Mouse (Mus musculus) embryonic facial prominence, embryonic 13.5 days (tissue): Measurements from ENCODE around the gene Katnal1. TPM values are rescaled to one million over a fixed set of nuclear protein-coding genes. Genes with fewer than 3 reads are reported as not detected.

Source experiments
- ATAC-seq: fragments of 200-750 bp; cut with Nextera tagmentation; 2 replicates; pipeline ENCODE4 v1.8.0; 2017; ENCODE audit warnings: low read depth; ENCODE audit not compliant: insufficient number of reproducible peaks, insufficient read depth, low FRiP score, low TSS enrichment
- H3K27ac ChIP-seq: fragments of 300-500 bp; sonication (generic); 2 replicates; pipeline ENCODE4 v1.5.1; 2015; ENCODE audit warnings: moderate library complexity, mild to moderate bottlenecking, inconsistent platforms
- H3K27me3 ChIP-seq: fragments of 300-500 bp; sonication (generic); 2 replicates; pipeline ENCODE4 v1.6.1; 2015; ENCODE audit warnings: mild to moderate bottlenecking, inconsistent platforms
- H3K36me3 ChIP-seq: fragments of 300-500 bp; sonication (generic); 2 replicates; pipeline ENCODE4 v1.6.1; 2015; ENCODE audit warnings: mild to moderate bottlenecking, inconsistent platforms
- H3K4me1 ChIP-seq: fragments of 300-500 bp; sonication (generic); 2 replicates; pipeline ENCODE4 v1.6.1; 2015; ENCODE audit warnings: inconsistent platforms
- H3K4me2 ChIP-seq: fragments of 300-500 bp; sonication (generic); 2 replicates; pipeline ENCODE4 v1.6.1; 2015; ENCODE audit warnings: moderate library complexity, mild to moderate bottlenecking, inconsistent platforms
- H3K4me3 ChIP-seq: fragments of 300-500 bp; sonication (generic); 2 replicates; pipeline ENCODE4 v1.5.1; 2015; ENCODE audit warnings: mild to moderate bottlenecking, inconsistent platforms
- H3K9ac ChIP-seq: fragments of 300-500 bp; sonication (generic); 2 replicates; pipeline ENCODE4 v1.6.1; 2015; ENCODE audit warnings: mild to moderate bottlenecking, inconsistent platforms
- H3K9me3 ChIP-seq: fragments of 300-500 bp; sonication (generic); 2 replicates; pipeline ENCODE4 v1.6.1; 2016; ENCODE audit warnings: inconsistent platforms
- WGBS: fragments of 180-500 bp; shearing (Covaris S2); methylation state at CpG from one replicate; pipeline ENCODE4 v1.1.7; 2015; ENCODE audit warnings: mixed read lengths; 5-methylcytosine and 5-hydroxymethylcytosine counted together
- polyA plus RNA-seq: library from polyadenylated mRNA; unstranded; fragments of >200 nt; fragmentation: Nextera tagmentation; extraction: Ambion mirVana; gene quantifications from 2 replicates; pipeline ENCODE4 v1.2.1, GENCODE M21; 2015

The Katnal1 gene
- polyA plus RNA-seq, 1 experiment from 2014 or later, result 19.4 TPM

- Histone ChIP-seq H3K4me1 (peaks cover 21% of the 10 kb centered on the region), H3K9ac (no peak overlapping the region), H3K27ac (no peak overlapping the region), H3K4me2 (no peak overlapping the region), H3K4me3 (no peak overlapping the region), H3K36me3 (no peaks in the 10 kb centered on the region), H3K9me3 (peaks cover 3% of the 10 kb centered on the region; the same call in 1 of the 2 replicates), H3K27me3 (no peaks in the 10 kb centered on the region)
- no peak for ATAC-seq
- 41% methylated on average over 11 of the region's 11 CpGs for WGBS
Observed at GRCm38 (mm10) chr5:148939948-148940382, 10.8 kb upstream of the Katnal1 start.

GRCm38 (mm10) chr5:148936516-148936951 is 7.4 kb upstream of the Katnal1 start:
- no peak for ATAC-seq
- Histone ChIP-seq H3K9ac (no peak overlapping the region), H3K4me2 (no peak overlapping the region), H3K4me1 (peaks cover 16% of the 10 kb centered on the region), H3K27ac (0 out of 2 replicates have a peak overlapping the region, but pooled peaks have one; percentile 33), H3K27me3 (no peaks in the 10 kb centered on the region), H3K9me3 (no peaks in the 10 kb centered on the region), H3K36me3 (no peaks in the 10 kb centered on the region), H3K4me3 (no peak overlapping the region)
- WGBS, result 65% methylated on average over 3 of the region's 3 CpGs

DNA sequence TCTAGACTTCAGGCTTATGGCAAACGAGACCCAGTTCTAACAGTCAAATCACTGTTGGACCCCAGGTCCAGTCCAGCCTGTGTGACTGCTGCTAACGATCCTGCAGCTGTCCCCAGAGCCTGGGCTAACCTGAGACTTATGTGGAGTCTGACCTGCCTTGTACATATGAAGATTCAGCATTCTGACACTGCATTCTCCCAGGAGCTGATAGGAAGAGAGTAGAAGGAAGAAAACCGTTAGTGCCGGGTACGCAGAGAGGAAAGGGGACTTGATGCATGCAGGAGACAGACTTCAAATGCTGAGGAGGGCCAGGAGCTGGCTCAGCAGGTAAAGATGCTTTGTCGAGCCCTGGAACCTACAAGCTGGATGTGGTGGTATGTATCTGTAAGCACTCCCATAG is 6.8 kb upstream of the Katnal1 start:
- no peak for ATAC-seq
- 81% methylated on average over 6 of the region's 6 CpGs for WGBS
- Histone ChIP-seq H3K36me3 (no peaks in the 10 kb centered on the region), H3K4me2 (no peak overlapping the region), H3K9me3 (no peaks in the 10 kb centered on the region), H3K4me3 (no peak overlapping the region), H3K27me3 (no peaks in the 10 kb centered on the region), H3K27ac (no peak overlapping the region), H3K4me1 (peaks cover 16% of the 10 kb centered on the region), H3K9ac (no peak overlapping the region)

GRCm38 (mm10) chr5:148935071-148935821 is 6.1 kb upstream of the Katnal1 start:
- Histone ChIP-seq H3K9me3 (no peaks in the 10 kb centered on the region), H3K9ac (no peak overlapping the region), H3K4me3 (no peak overlapping the region), H3K27ac (peak overlapping the region; percentile 55; the same call in 1 of the 2 replicates), H3K36me3 (no peaks in the 10 kb centered on the region), H3K4me1 (peaks cover 16% of the 10 kb centered on the region), H3K4me2 (no peak overlapping the region), H3K27me3 (no peaks in the 10 kb centered on the region)
- WGBS, result 26% methylated on average over 7 of the region's 7 CpGs
- ATAC-seq, result no peak

GRCm38 (mm10) chr5:148934457-148934856 is 5.3 kb upstream of the Katnal1 start:
- no peak overlapping the region for H3K4me3 ChIP-seq
- H3K9ac ChIP-seq, result no peak overlapping the region
- H3K9me3 ChIP-seq, result no peaks in the 10 kb centered on the region
- peaks cover 8% of the 10 kb centered on the region for H3K4me1 ChIP-seq
- WGBS, result 54% methylated on average over 6 of the region's 6 CpGs
- H3K36me3 ChIP-seq, result no peaks in the 10 kb centered on the region
- H3K27me3 ChIP-seq, result no peaks in the 10 kb centered on the region
- no peak overlapping the region for H3K4me2 ChIP-seq
- ATAC-seq, result no peak
- H3K27ac ChIP-seq, result no peak overlapping the region

DNA sequence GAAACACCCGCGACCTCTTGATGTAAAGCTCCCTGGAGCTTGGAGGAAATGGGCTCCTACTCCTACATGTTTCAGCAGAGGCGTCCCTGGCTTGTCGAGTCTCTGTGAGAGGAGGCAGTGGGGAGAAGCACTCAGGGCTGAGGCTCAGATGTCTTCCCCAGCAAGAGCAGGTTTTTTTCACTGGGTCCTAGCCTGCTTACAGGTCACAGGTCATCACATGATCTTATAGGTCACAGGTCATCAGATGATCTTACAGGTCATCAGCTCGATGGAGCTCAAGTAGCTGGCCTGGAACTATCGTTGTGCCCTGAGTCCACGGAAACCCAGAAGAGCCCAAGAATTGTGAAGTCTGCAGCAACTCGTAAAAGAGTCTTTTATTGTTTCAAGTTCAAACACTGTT is 4.6 kb upstream of the Katnal1 start:
- H3K27ac ChIP-seq, result no peak overlapping the region
- H3K9me3 ChIP-seq, result no peaks in the 10 kb centered on the region
- H3K4me2 ChIP-seq, result no peak overlapping the region
- no peak overlapping the region for H3K9ac ChIP-seq
- no peaks in the 10 kb centered on the region for H3K36me3 ChIP-seq
- WGBS, result 60% methylated on average over 8 of the region's 8 CpGs
- no peaks in the 10 kb centered on the region for H3K27me3 ChIP-seq
- H3K4me1 ChIP-seq, result peaks cover 10% of the 10 kb centered on the region; the same call in 1 of the 2 replicates
- ATAC-seq, result no peak
- H3K4me3 ChIP-seq, result no peak overlapping the region

- WGBS, result 87% methylated on average over 1 of the region's 1 CpGs
- no peaks in the 10 kb centered on the region for H3K9me3 ChIP-seq
- no peak for ATAC-seq
Observed at GRCm38 (mm10) chr5:148931301-148931700, 2.2 kb upstream of the Katnal1 start.

DNA sequence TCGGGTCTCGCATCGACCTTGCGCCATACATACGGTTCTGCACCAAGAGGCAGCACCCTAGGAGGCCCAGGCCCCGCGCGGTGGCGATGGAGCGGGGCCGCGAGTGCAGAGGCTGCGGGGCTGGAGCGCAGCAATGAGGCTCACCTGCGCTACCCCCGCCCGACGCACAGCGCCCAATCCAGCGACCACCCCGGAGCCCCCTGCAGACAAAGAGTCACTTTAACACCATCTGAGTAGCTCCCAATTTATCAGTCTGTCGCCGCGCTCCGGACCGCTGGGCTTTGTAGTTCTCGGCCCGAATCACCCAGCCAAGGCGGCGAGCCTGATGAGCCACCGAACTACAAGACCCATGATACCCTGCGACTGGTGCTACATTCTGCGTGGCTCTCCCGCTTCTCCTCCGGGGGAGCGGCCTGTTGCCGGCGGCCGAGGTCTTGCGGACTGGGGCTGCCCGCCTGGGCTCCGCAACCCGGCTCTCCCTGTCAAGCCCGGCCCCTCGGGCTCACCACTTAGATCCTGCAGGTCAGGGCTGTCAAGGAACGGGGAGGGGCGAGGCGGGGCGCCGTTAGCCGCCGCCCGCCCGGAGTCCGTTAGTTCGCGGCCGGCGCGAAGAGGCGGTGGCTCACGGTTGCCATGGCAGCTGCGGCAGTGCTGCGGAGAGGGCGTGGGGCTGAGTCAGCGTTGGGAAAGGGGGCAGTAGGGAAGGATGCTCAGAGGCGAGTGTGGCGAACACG is 571 bp downstream of the Katnal1 start:
- H3K36me3 ChIP-seq, result peaks cover 18% of the 10 kb centered on the region
- H3K4me1 ChIP-seq, result peaks cover 4% of the 10 kb centered on the region; the same call in 1 of the 2 replicates
- peak; percentile 95 for ATAC-seq
- WGBS, result under 1% methylated on average over 69 of the region's 69 CpGs
- peak overlapping the region; percentile 92 for H3K27ac ChIP-seq
- H3K4me2 ChIP-seq, result peak overlapping the region; percentile 85
- H3K27me3 ChIP-seq, result no peaks in the 10 kb centered on the region
- peak overlapping the region; percentile 66 for H3K4me3 ChIP-seq
- H3K9ac ChIP-seq, result peak overlapping the region; percentile 81
- H3K9me3 ChIP-seq, result no peaks in the 10 kb centered on the region

More at GRCm38 (mm10) chr5:148931301-148931700, 2.2 kb upstream of the Katnal1 start:
- Histone ChIP-seq H3K27ac (no peak overlapping the region; the same call in 1 of the 2 replicates), H3K4me1 (peaks cover 10% of the 10 kb centered on the region; the same call in 1 of the 2 replicates), H3K4me3 (no peak overlapping the region), H3K9ac (no peak overlapping the region), H3K4me2 (no peak overlapping the region), H3K27me3 (no peaks in the 10 kb centered on the region), H3K36me3 (peaks cover 4% of the 10 kb centered on the region; the same call in 1 of the 2 replicates)

DNA sequence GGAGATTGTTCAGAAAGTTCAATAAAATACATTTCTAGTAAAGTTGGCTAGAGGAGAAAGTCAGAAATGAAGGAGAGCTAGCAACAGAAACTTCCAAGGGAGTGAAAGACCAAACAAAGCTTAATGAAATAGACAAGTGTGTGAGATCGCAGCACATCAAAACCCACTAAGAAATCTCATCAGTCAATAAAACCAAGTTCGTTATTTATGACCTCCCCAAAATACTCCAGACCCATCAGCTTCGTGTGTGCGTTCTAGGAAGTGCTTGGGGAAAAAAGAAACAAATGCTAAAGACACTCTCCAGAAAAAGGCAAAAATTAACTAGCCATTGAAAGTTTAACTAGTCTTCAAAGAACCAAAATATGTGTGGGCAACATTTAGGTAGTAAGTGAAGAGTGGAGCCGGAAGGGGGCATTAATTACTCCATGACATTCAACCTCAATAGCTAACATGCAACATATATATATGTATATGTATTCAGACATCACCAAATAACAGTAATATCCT is 1.4 kb downstream of the Katnal1 start:
- 49% methylated on average over 5 of the region's 5 CpGs for WGBS
- Histone ChIP-seq H3K9ac (peak overlapping the region; percentile 81), H3K4me2 (peak overlapping the region; percentile 85), H3K4me1 (peaks cover 4% of the 10 kb centered on the region; the same call in 1 of the 2 replicates), H3K27ac (peak overlapping the region; percentile 92), H3K9me3 (no peaks in the 10 kb centered on the region), H3K36me3 (peaks cover 18% of the 10 kb centered on the region), H3K27me3 (no peaks in the 10 kb centered on the region), H3K4me3 (peak overlapping the region; percentile 66)
- no peak for ATAC-seq

DNA sequence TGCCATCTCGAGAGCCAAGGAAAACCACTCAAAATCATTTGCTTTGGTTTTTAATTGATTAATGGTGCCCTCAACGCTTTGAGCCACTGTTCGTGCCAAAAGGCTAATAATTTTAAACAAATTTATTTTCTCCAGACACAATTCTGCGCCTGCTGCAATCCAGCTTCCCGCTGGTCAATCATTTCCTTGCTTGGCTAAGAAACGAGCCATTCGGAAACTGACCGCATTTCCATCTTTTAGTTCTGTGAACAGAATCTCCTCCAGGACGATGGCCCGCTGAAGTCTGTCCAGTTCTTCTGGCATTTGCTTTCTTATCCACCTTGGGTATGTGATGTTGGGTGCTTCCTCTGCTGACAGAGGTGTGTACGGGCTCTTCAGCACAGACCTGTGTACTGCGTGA is 4.5 kb downstream of the Katnal1 start:
- Histone ChIP-seq H3K4me2 (no peak overlapping the region), H3K9me3 (no peaks in the 10 kb centered on the region), H3K4me3 (no peak overlapping the region), H3K36me3 (peaks cover 22% of the 10 kb centered on the region), H3K9ac (no peak overlapping the region), H3K27ac (no peak overlapping the region), H3K27me3 (no peaks in the 10 kb centered on the region), H3K4me1 (peaks cover 4% of the 10 kb centered on the region; the same call in 1 of the 2 replicates)
- ATAC-seq, result no peak
- 92% methylated on average over 12 of the region's 12 CpGs for WGBS

GRCm38 (mm10) chr5:148924051-148924450 is 5.1 kb downstream of the Katnal1 start:
- peaks cover 25% of the 10 kb centered on the region for H3K36me3 ChIP-seq
- peaks cover under 1% of the 10 kb centered on the region; the same call in 1 of the 2 replicates for H3K4me1 ChIP-seq
- ATAC-seq, result no peak
- H3K27me3 ChIP-seq, result no peaks in the 10 kb centered on the region
- H3K9ac ChIP-seq, result no peak overlapping the region
- no peaks in the 10 kb centered on the region for H3K9me3 ChIP-seq
- no peak overlapping the region for H3K4me3 ChIP-seq
- WGBS, result 89% methylated on average over 9 of the region's 9 CpGs
- H3K27ac ChIP-seq, result no peak overlapping the region
- H3K4me2 ChIP-seq, result no peak overlapping the region
